Mouse (Mus musculus) testis, adult 2 months (tissue): Measurements from ENCODE around the gene Tnpo3.

Experiments used
- CTCF ChIP-seq: fragments of 200-500 bp; IDR thresholded peaks from 2 replicates; pipeline ENCODE4 v1.5.1; 2012; ENCODE audit warnings: low read depth, mild to moderate bottlenecking, inconsistent platforms, low read length, moderate library complexity; ENCODE audit not compliant: control insufficient read depth, insufficient read depth, insufficient replicate concordance
- POLR2A ChIP-seq: fragments of 200-500 bp; IDR thresholded peaks from 2 replicates; pipeline ENCODE4 v1.6.1; 2012; ENCODE audit warnings: low read depth, mild to moderate bottlenecking, inconsistent platforms, low read length, moderate library complexity; ENCODE audit not compliant: control insufficient read depth

DNA sequence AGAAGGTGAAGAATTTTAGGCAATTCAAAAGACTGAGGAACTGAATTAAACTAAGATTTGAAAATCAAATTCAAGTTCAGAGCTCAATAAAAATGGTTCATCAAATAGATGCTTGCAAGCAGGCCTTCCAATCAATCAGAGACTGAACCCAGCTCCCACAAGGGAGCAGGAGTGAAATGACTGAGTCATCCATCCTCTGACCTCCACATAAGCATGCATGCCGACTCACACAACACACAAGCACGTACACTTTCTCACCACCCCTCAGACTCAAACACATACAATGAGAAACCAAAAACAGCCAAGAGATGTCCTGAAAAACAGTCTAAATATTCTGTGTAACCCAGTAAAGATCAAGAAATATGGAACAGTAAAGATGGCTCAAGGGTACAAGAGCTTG lies 14.0 kb downstream of the Tnpo3 start:
- TF ChIP-seq CTCF (no peak), POLR2A (no peak)
